Mouse (Mus musculus) heart, embryonic 10.5 days (tissue): Measurements from ENCODE around the gene Irak1bp1. TPM values are rescaled to one million over a fixed set of nuclear protein-coding genes. Genes with fewer than 3 reads are reported as not detected.

ENCODE experiments used
- DNase-seq: peaks from one replicate; pipeline ENCODE4 v3.0.0-alpha.2; 2017; ENCODE audit warnings: low spot score
- H3K27ac ChIP-seq: fragments of 300-500 bp; sonication (generic); 2 replicates; pipeline ENCODE4 v1.5.1; 2016; ENCODE audit warnings: mild to moderate bottlenecking
- H3K27me3 ChIP-seq: fragments of 300-500 bp; sonication (generic); 2 replicates; pipeline ENCODE4 v1.6.1; 2016; ENCODE audit warnings: mild to moderate bottlenecking; ENCODE audit not compliant: poor library complexity, insufficient read depth, severe bottlenecking
- H3K36me3 ChIP-seq: fragments of 300-500 bp; sonication (generic); 2 replicates; pipeline ENCODE4 v1.6.1; 2016; ENCODE audit warnings: mild to moderate bottlenecking, moderate library complexity
- H3K4me1 ChIP-seq: fragments of 300-500 bp; sonication (generic); 2 replicates; pipeline ENCODE4 v1.6.1; 2016; ENCODE audit warnings: mild to moderate bottlenecking
- H3K4me3 ChIP-seq: fragments of 300-500 bp; sonication (generic); 2 replicates; pipeline ENCODE4 v1.5.1; 2016; ENCODE audit warnings: mild to moderate bottlenecking, moderate library complexity
- H3K9me3 ChIP-seq: fragments of 300-500 bp; sonication (generic); 2 replicates; pipeline ENCODE4 v1.6.1; 2016; ENCODE audit warnings: mild to moderate bottlenecking, moderate library complexity
- WGBS: fragments of 180-500 bp; shearing (Covaris S2); methylation state at CpG from one replicate; pipeline ENCODE4 v1.1.7; 2016; 5-methylcytosine and 5-hydroxymethylcytosine counted together
- polyA plus RNA-seq: library from polyadenylated mRNA; unstranded; fragments of >200 nt; fragmentation: Nextera tagmentation; extraction: Ambion mirVana; gene quantifications from 2 replicates; pipeline ENCODE4 v1.2.1, GENCODE M21; 2016

Irak1bp1 gene
- polyA plus RNA-seq: 8.8 and 13.4 TPM in 2 replicates

GRCm38 (mm10) chr9:82829007-82829689, at the start of gene Irak1bp1:
Gene Irak1bp1, plus strand, starts transcription at chr9:82829540.
- DNase-seq: no peak
- Histone ChIP-seq H3K9me3 (no peaks in the 10 kb centered on the region), H3K4me3 (peak within 1 kb of the TSS; percentile 82), H3K4me1 (peaks cover 4% of the 10 kb centered on the region; the same call in 1 of the 2 replicates), H3K36me3 (no peaks in the 10 kb centered on the region), H3K27me3 (no peaks in the 10 kb centered on the region), H3K27ac (peak within 1 kb of the TSS; percentile 93)
- WGBS: 19% methylated on average over 20 of the region's 20 CpGs

- Histone ChIP-seq H3K27me3 (no peaks in the 10 kb centered on the region), H3K9me3 (no peaks in the 10 kb centered on the region), H3K4me3 (no peak overlapping the region), H3K27ac (no peak overlapping the region), H3K36me3 (no peaks in the 10 kb centered on the region), H3K4me1 (no peaks in the 10 kb centered on the region)
- 82% methylated on average over 9 of the region's 9 CpGs for WGBS
- DNase-seq: no peak
Observed at GRCm38 (mm10) chr9:82788375-82788774, 41.0 kb upstream of the Irak1bp1 start.

GRCm38 (mm10) chr9:82800360-82800759, 29.0 kb upstream of the Irak1bp1 start:
- no peak for DNase-seq
- H3K27me3 ChIP-seq: no peaks in the 10 kb centered on the region
- WGBS: 63% methylated on average over 8 of the region's 8 CpGs

GRCm38 (mm10) chr9:82807129-82807528, 22.2 kb upstream of the Irak1bp1 start:
- Histone ChIP-seq H3K36me3 (no peaks in the 10 kb centered on the region), H3K27me3 (no peaks in the 10 kb centered on the region), H3K27ac (no peak overlapping the region), H3K4me3 (no peak overlapping the region), H3K4me1 (no peaks in the 10 kb centered on the region), H3K9me3 (no peaks in the 10 kb centered on the region)
- WGBS: 14% methylated on average over 1 of the region's 1 CpGs
- no peak for DNase-seq

More at GRCm38 (mm10) chr9:82800360-82800759, 29.0 kb upstream of the Irak1bp1 start:
- no peak overlapping the region for H3K4me3 ChIP-seq
- no peaks in the 10 kb centered on the region for H3K9me3 ChIP-seq
- H3K4me1 ChIP-seq: no peaks in the 10 kb centered on the region
- no peak overlapping the region for H3K27ac ChIP-seq
- H3K36me3 ChIP-seq: no peaks in the 10 kb centered on the region

GRCm38 (mm10) chr9:82807635-82808034, 21.7 kb upstream of the Irak1bp1 start:
- 60% methylated on average over 5 of the region's 5 CpGs for WGBS
- H3K4me1 ChIP-seq: no peaks in the 10 kb centered on the region
- no peaks in the 10 kb centered on the region for H3K9me3 ChIP-seq
- no peak overlapping the region for H3K4me3 ChIP-seq
- H3K27ac ChIP-seq: no peak overlapping the region
- no peaks in the 10 kb centered on the region for H3K27me3 ChIP-seq
- H3K36me3 ChIP-seq: no peaks in the 10 kb centered on the region
- DNase-seq: no peak

GRCm38 (mm10) chr9:82812172-82812963, 17.0 kb upstream of the Irak1bp1 start:
- whole genome bisulfite sequencing: 74% methylated on average over 12 of the region's 12 CpGs
- Histone ChIP-seq H3K4me3 (no peak overlapping the region), H3K27me3 (no peaks in the 10 kb centered on the region), H3K4me1 (no peaks in the 10 kb centered on the region), H3K9me3 (no peaks in the 10 kb centered on the region), H3K27ac (no peak overlapping the region), H3K36me3 (no peaks in the 10 kb centered on the region)
- DNase-seq: no peak

GRCm38 (mm10) chr9:82814536-82814935, 14.8 kb upstream of the Irak1bp1 start:
- Histone ChIP-seq H3K36me3 (no peaks in the 10 kb centered on the region), H3K9me3 (no peaks in the 10 kb centered on the region), H3K4me1 (no peaks in the 10 kb centered on the region), H3K4me3 (no peak overlapping the region), H3K27me3 (no peaks in the 10 kb centered on the region), H3K27ac (no peak overlapping the region)
- WGBS: 66% methylated on average over 3 of the region's 3 CpGs
- no peak for DNase-seq

GRCm38 (mm10) chr9:82815257-82815785, 14.0 kb upstream of the Irak1bp1 start:
- H3K4me1 ChIP-seq: no peaks in the 10 kb centered on the region
- H3K27ac ChIP-seq: no peak overlapping the region
- no peaks in the 10 kb centered on the region for H3K9me3 ChIP-seq
- no peak for DNase-seq
- H3K27me3 ChIP-seq: no peaks in the 10 kb centered on the region
- no peak overlapping the region for H3K4me3 ChIP-seq
- H3K36me3 ChIP-seq: no peaks in the 10 kb centered on the region

- WGBS: 90% methylated on average over 6 of the region's 6 CpGs
- H3K4me1 ChIP-seq: peaks cover 4% of the 10 kb centered on the region; the same call in 1 of the 2 replicates
- H3K36me3 ChIP-seq: no peaks in the 10 kb centered on the region
- no peak for DNase-seq
- H3K9me3 ChIP-seq: no peaks in the 10 kb centered on the region
- H3K4me3 ChIP-seq: no peak overlapping the region
- no peak overlapping the region for H3K27ac ChIP-seq
- H3K27me3 ChIP-seq: no peaks in the 10 kb centered on the region
Observed at GRCm38 (mm10) chr9:82826426-82826825, 2.9 kb upstream of the Irak1bp1 start.

GRCm38 (mm10) chr9:82829693-82830430, 522 bp downstream of the Irak1bp1 start:
- Histone ChIP-seq H3K27ac (peak overlapping the region; percentile 93), H3K9me3 (no peaks in the 10 kb centered on the region), H3K4me3 (peak overlapping the region; percentile 82), H3K27me3 (no peaks in the 10 kb centered on the region), H3K36me3 (no peaks in the 10 kb centered on the region), H3K4me1 (peaks cover 4% of the 10 kb centered on the region; the same call in 1 of the 2 replicates)
- peak; percentile 96 for DNase-seq
- under 1% methylated on average over 65 of the region's 65 CpGs for WGBS

GRCm38 (mm10) chr9:82831891-82832290, 2.6 kb downstream of the Irak1bp1 start:
- WGBS: 60% methylated on average over 4 of the region's 4 CpGs
- no peaks in the 10 kb centered on the region for H3K9me3 ChIP-seq
- H3K4me1 ChIP-seq: peaks cover 4% of the 10 kb centered on the region; the same call in 1 of the 2 replicates
- H3K4me3 ChIP-seq: no peak overlapping the region
- no peak overlapping the region for H3K27ac ChIP-seq
- no peak for DNase-seq
- H3K27me3 ChIP-seq: no peaks in the 10 kb centered on the region
- H3K36me3 ChIP-seq: no peaks in the 10 kb centered on the region

- Histone ChIP-seq H3K36me3 (peaks cover 6% of the 10 kb centered on the region; the same call in 1 of the 2 replicates), H3K27ac (no peak overlapping the region), H3K27me3 (no peaks in the 10 kb centered on the region), H3K4me3 (no peak overlapping the region), H3K9me3 (no peaks in the 10 kb centered on the region), H3K4me1 (no peaks in the 10 kb centered on the region)
- DNase-seq: no peak
- WGBS: 76% methylated on average over 6 of the region's 6 CpGs
Observed at GRCm38 (mm10) chr9:82835921-82836320, 6.6 kb downstream of the Irak1bp1 start.
